Mouse (Mus musculus) heart, adult 11 months (tissue): ENCODE data around the gene Ubac2.

Experiments
- DNase-seq: peaks from one replicate; pipeline ENCODE4 v3.0.0; 2022

Ubac2 gene

DNA sequence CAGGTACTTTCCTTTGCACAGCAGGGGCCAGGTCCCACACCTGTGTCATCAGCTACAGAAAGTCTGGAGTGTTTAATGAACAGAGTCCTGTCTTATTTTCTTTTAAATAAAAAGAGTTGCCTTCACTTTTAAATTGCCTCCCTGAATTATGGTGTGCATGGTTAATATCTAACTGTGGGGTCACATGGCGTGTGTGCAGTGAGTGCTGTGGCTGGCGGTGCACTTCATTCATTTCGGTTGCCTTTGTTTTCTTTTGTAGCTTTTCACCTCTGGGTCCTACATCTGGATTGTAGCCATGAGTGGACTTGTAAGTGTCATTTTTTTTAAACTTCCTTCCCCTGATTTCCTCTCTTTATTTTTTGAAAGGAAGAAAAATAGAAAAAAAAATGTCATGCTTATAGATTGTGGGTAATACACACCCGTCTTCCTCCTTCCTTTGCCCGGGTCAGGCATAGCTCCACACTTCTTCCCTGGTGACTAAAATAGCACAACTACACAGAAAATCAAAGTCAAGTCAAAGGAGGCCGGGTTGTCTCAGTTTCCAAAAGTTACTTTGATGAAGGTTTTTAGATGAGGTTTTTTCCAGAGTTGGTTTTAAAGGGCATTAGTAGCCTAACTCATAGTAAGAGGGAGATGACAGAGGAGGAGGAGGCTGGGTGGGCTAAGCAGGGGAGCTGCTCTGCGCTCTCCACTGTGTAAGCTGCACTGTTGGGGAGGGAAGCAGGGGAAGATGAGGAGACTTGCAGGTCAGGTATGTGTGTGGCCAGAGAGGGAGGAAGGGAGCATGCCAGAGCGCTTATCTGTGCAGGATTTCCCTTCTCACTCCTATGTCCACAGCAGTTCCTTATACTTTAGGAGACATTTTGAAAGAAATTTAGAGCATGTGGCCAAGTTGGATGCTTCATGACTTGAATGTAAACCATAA is 104.9 kb downstream of the Ubac2 start:
- DNase-seq, result peak; percentile 86

GRCm38 (mm10) chr14:121985477-121985876 is 107.1 kb downstream of the Ubac2 start:
- peak; percentile 93 for DNase-seq

DNA sequence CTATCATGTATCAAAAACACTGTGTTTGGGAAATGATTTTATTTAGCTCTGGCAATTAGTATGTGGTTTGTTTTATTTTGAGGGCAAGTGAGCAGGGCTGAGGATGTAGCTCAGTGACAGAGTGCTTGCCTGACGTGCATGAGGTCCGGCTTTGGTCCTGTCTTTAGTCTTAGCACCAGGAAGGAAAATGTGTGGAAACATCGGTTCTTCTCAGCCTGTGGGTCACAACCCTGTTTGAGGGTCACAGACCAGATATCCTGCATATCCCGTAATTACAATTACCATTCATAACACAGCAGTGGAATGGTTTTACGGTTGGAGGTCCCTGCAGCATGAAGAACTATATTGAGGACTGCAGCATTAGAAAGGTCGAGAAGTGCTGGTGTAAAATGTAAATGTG is 107.6 kb downstream of the Ubac2 start:
- peak; percentile 80 for DNase-seq

DNA sequence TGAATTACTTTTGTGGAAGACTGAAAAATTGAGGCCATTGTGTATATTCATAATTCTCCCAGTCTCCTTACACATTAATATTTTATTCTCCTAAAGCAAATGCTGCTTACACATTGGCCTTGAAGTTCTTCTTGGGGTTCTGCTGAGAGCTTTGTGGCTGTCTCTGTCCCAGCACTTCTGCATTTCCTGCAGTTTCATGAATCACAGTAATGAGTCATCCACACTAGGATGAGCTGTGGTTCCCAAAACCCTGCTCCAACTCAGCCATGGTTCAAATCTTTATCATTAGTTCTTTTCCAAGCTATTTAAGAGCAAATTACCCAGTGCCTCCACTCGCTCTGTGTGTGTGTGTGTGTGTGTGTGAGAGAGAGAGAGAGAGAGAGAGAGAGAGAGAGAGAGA is 108.9 kb downstream of the Ubac2 start:
- peak; percentile 85 for DNase-seq

GRCm38 (mm10) chr14:121987691-121988090 is 109.3 kb downstream of the Ubac2 start:
- DNase-seq, result peak; percentile 52

DNA sequence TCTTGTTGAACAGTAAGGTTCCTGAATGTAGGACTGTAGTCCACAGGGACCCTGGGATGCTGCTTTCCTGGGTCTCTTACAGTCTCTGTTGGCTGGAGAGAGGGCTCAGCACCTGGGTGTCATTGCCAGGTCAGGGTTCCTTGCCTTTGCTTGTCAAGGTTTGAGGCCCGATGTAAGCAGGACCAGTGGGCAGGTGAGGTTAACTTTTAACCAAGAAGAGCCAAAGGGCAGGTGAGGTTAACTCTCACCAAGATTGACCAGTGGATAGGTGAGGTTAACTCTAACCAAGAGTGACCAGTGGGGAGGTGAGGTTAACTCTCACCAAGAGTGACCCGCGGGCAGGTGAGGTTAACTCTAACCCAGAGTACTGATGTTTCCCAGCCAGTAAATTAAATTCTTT is 110.9 kb downstream of the Ubac2 start:
- peak; percentile 78 for DNase-seq

- DNase-seq, result peak; percentile 71
Measured at GRCm38 (mm10) chr14:121989869-121990268, 111.4 kb downstream of the Ubac2 start.

DNA sequence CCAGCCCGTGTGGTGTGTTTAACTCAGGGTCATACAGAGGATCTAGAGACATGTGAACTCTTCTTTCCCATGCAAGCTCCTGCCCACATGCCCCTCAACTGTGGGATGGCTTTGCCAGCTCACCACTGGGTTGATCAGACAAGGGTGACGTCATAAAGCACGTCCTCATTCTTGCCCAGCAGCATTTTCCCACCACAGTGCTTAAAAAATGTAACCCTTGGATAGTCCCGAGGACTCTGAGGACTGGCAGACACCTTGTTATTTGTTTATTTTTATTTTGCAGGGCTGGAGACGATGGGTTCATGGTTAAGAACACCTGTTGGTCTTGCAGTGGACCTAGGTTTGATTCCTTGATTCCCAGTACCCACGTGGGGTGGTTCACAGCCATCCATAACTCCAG is 112.5 kb downstream of the Ubac2 start:
- peak; percentile 54 for DNase-seq

GRCm38 (mm10) chr14:121991921-121992320 is 113.5 kb downstream of the Ubac2 start:
- peak; percentile 77 for DNase-seq

DNA sequence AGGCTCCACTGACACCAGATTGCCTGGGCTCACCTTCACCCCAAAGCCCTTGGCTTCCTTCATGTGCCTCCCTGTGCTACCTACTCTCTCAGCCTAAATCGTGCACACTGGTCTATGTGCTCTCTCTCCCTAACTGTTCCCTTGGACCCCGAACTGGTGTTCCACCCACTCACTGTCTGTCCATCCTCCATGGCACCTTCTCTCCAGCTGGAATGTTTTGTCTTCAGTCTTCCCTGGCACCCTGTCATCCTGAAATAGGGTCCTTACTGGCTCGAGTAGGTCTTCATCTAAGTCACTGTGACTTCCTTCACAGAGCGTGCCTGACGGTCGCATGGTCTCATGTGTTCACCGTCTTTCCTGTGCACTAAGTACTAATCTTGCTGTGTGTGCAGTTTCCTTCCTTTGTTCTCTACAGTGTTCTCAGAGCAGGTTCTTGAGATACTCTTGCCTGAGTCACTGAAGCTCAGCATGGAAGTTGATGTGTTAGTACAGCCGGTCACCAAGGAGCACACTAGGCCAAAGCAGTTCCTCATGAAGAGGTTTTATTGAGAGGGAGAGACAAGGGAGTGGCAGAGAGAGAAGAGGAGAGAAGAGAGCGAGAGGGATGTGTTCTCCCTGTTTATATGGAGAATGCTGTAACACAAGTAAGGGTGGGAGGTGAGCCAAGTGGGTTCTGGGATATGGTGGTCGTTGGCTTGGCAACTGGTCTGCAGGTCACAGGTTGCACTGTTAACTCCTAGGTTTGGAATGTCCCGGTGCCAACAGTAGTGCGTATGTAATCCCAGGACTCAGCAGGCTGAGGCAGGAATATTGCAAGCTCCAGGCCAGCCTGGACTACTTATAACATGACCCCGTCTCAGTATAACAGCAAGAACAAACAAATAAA is 114.2 kb downstream of the Ubac2 start:
- DNase-seq, result peak; percentile 83

DNA sequence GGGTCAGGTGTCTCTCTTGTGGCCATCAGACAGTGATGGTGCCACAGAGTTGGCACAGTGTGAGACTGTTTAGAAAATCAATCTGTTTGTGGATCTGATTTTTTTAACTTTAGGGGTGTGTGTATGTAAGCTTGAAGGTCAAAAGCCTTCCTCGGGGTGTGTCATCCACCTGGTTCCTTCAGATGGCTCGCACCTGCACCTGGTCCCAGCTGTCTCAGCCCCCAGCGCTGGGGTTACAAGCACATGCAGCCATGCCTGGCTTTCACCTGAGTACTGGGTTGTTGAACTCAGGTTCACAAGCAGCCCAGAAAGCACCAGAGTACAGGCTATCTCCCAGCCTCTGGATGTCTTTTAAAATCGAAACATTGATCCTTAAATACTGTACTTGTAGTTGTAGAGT is 115.2 kb downstream of the Ubac2 start:
- DNase-seq, result peak; percentile 64

DNA sequence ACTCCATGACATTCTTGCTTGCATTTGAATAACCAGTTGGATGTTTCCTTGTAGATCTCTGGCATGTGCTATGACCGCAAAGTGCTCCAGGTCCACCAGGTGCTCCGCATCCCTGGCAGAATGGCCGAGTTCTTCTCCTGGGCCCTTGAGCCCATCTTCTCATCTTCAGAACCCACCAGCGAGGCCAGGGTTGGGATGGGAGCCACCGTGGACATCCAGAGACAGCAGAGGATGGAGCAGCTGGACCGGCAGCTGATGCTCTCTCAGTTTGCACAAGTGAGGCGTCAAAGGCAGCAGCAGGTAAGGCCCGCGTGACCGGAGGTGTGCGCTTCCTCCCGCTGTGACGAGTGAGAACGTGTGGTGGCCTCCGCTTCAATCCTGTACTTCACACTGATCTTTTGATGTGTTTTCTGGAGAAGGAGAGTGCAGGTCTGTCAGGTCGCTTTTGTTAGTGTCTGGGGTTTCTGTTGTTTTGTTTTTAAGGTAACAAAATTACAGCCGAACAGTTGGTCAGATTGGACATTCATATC is 115.8 kb downstream of the Ubac2 start:
- peak; percentile 91 for DNase-seq

- DNase-seq, result peak; percentile 93
Measured at GRCm38 (mm10) chr14:121994846-121995556, 116.6 kb downstream of the Ubac2 start.

DNA sequence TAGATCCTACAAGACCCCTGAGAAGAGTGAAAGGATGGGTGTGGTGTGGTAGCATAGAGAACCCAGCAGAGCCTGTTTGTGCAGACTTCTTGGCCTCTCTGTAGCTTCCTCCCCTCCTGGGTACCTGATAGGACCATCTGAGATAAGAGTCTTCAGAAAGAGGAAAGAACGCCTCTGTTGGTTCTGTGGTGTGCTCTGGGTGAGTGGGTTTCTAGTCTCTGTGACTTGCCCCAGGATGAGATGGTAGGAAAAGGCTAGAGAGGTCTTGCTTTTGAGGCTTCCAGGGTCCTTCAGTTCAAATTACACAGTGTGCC is 117.1 kb downstream of the Ubac2 start:
- no peak for DNase-seq

GRCm38 (mm10) chr14:121996786-121997185 is 118.4 kb downstream of the Ubac2 start:
- DNase-seq, result peak; percentile 98

GRCm38 (mm10) chr14:121999455-121999854 is 121.0 kb downstream of the Ubac2 start:
- DNase-seq, result peak; percentile 41

DNA sequence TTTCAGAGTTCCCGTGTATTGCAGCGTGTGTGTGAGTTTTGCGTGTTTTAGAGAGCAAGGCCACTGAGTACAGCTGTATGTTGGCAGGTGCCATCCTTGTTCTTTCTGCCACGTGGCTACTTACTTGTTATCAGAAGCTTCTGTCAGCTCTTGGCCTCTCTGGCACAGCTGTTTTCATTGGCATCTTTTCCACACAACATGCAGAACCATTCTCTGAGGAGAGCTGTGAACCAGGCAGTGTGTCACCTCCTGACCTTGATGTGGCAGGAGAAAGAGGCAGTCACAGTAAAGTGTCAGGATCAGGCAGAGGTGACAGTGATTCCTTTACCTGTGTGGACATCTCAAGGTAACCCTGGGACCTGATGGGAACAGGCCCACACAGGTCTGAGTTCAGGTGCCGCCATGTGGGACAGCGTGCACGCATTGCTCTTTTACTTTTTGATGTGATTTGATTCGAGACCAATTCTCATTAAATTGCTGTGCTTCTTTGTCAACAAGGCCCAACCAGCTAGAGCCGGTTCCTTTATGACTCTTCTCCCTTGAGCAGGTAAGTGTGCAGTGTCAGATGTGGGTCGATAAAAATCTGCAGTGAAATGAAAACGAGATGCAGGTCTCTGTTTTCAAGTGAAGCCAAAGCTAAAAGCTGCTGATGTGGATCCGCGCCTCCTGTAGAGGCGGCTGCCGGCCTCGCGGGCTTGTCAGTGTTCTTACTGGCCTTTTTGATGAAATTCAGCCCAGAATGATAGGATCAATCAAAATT is 122.1 kb downstream of the Ubac2 start:
- peak; percentile 86 for DNase-seq

- peak; percentile 49 for DNase-seq
Measured at GRCm38 (mm10) chr14:122002224-122002623, 123.8 kb downstream of the Ubac2 start.

GRCm38 (mm10) chr14:122003812-122004211 is 125.4 kb downstream of the Ubac2 start:
- DNase-seq, result no peak

- DNase-seq, result no peak
Measured at GRCm38 (mm10) chr14:122008261-122008660, 129.8 kb downstream of the Ubac2 start.

DNA sequence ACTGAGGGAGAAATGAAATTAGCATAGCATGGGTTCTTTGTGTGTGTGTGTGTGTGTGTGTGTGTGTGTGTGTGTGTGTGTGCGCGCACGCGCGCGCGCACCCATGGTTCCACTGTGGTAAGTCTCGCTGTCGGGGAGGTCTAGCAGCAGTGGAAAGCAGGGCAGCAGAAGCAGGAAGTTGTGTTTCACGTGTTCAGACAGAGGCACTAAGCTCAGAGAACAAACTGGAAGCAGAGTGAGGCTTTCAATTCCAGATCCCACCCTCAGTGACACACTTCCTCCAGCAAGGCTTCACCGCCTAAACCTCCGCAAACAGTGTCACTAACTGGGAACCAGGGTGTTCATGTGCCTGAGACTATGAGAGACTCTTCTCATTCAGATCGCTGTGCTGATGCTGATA is 131.1 kb downstream of the Ubac2 start:
- peak; percentile 98 for DNase-seq

GRCm38 (mm10) chr14:122010301-122010700 is 131.9 kb downstream of the Ubac2 start:
- peak; percentile 96 for DNase-seq
